Mouse (Mus musculus): Measurements from ENCODE around the gene Smg7. TPM values are rescaled to one million over a fixed set of nuclear protein-coding genes. Genes with fewer than 3 reads are reported as not detected.

Gene Smg7
- polyA plus RNA-seq, 1 experiment from 2014 or later: 10.3 TPM

DNA sequence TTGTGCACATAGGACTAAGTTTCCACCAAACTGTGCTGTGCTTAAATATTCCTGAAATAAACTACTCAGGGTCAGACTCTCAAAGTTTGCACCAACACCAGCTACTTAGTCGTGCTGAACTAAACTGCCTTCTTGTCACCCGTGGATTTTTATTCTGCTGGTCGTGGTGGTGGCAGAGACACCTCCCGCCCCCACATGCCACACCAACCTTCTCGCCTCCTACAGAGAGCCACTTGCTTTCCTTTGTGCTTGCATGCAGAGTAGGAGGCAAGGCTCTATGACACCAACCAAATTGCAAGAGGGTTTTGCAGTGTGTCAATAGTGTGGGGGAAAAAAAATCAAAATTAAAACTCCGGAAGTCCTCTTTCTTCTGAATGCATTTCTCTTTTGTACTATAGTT is 82.9 kb downstream of the Smg7 start:
- H3K27ac ChIP-seq (replicated peaks): no peak overlapping the region
- WGBS: 78% methylated on average over 6 of the region's 6 CpGs
- H3K4me1 ChIP-seq (replicated peaks; ENCODE audit: control insufficient read depth, insufficient read depth): no peaks in the 10 kb centered on the region
- TF ChIP-seq EP300 (optimal IDR thresholded peaks at IDR 0.05): no peak
- TF ChIP-seq CTCF (IDR thresholded peaks at IDR 0.05; ENCODE audit: low read depth): no peak
- DNase-seq (ENCODE audit: low spot score): no peak
- no peak for ATAC-seq (ENCODE audit: low FRiP score, low TSS enrichment)
- H3K9me3 ChIP-seq (ENCODE audit: control insufficient read depth, low read length): no peaks in the 10 kb centered on the region
- no peaks in the 10 kb centered on the region for H3K36me3 ChIP-seq (ENCODE audit: control insufficient read depth, insufficient read depth, low read length)
- H3K4me2 ChIP-seq (replicated peaks; ENCODE audit: low read depth): no peak overlapping the region
- no peaks in the 10 kb centered on the region for H3K27me3 ChIP-seq (ENCODE audit: control insufficient read depth, insufficient read depth, low read length)
- H3K4me3 ChIP-seq (ENCODE audit: low read depth, low read length): no peak overlapping the region
- H3K9ac ChIP-seq (ENCODE audit: low read length): no peak overlapping the region

DNA sequence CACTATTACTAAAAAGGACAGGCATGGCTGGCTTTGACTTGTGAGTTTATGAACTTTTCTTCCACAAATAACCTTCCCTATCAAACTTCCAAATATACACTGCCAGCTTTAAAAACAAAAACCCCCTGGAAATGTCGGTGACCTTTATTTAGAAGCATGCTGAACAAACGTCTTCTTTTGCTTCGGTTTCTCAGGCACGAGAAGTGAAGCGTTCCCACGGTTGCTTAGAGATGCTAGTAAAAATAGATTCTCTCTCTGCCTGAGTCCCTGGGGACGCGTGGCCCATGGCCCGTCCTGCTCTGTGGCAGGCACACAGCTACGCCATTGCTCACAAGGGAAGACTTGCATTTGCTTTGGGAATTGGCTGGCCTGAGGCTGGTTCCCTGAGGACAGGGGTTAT is 84.7 kb downstream of the Smg7 start:
- Histone ChIP-seq H3K4me1 (replicated peaks; ENCODE audit: control insufficient read depth, insufficient read depth) (no peaks in the 10 kb centered on the region), H3K4me3 (ENCODE audit: low read depth, low read length) (no peak overlapping the region), H3K9me3 (ENCODE audit: control insufficient read depth, low read length) (no peaks in the 10 kb centered on the region), H3K4me2 (replicated peaks; ENCODE audit: low read depth) (no peak overlapping the region), H3K27me3 (ENCODE audit: control insufficient read depth, insufficient read depth, low read length) (no peaks in the 10 kb centered on the region), H3K27ac (replicated peaks) (0 out of 2 replicates have a peak overlapping the region, but pooled peaks have one; percentile 18), H3K9ac (ENCODE audit: low read length) (no peak overlapping the region), H3K36me3 (ENCODE audit: control insufficient read depth, insufficient read depth, low read length) (no peaks in the 10 kb centered on the region)
- DNase-seq (ENCODE audit: low spot score) (no peak), ATAC-seq (ENCODE audit: low FRiP score, low TSS enrichment) (no peak)
- 35% methylated on average over 10 of the region's 10 CpGs for WGBS
- TF ChIP-seq EP300 (optimal IDR thresholded peaks at IDR 0.05): no peak
- TF ChIP-seq CTCF (IDR thresholded peaks at IDR 0.05; ENCODE audit: low read depth): no peak

DNA sequence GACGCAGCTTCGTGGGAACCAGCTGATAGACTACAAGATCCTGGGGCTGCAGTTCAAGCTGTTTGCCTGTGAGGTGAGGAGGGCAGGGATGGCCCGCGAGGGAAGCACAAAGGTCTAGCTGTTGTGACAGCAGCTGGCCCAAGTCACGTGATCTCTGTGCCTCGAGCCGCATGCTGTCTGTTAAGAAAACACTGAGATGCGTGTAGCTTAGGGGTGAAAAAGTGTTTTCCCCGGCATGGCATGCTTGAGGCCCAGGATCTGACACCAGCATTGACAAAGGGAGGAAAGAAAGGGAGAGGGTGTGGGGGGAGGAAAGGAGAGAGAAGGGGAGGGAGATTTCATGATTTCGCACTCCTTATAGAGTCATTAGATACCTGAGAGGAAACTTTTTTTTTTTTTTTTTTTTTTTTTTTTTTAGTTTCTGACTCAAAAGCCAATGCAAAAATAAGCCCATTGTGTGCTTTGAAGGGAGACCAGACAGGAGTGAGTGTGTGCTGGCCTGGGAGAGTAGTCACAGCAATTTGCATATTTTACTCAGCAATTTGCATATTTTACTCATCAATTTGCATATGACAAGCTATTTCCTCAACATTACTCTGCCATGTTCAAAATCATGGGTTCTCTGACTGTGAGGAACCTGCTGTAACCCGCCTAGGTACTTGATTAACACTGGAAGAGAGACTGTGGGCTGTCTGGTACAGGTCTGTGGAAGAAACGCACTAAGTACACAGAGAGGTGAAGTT is 85.2 kb downstream of the Smg7 start:
- Histone ChIP-seq H3K36me3 (ENCODE audit: control insufficient read depth, insufficient read depth, low read length) (no peaks in the 10 kb centered on the region), H3K27me3 (ENCODE audit: control insufficient read depth, insufficient read depth, low read length) (no peaks in the 10 kb centered on the region), H3K4me2 (replicated peaks; ENCODE audit: low read depth) (no peak overlapping the region), H3K9me3 (ENCODE audit: control insufficient read depth, low read length) (no peaks in the 10 kb centered on the region), H3K9ac (ENCODE audit: low read length) (no peak overlapping the region), H3K4me1 (replicated peaks; ENCODE audit: control insufficient read depth, insufficient read depth) (no peaks in the 10 kb centered on the region), H3K4me3 (ENCODE audit: low read depth, low read length) (no peak overlapping the region), H3K27ac (replicated peaks) (no peak overlapping the region)
- WGBS: 39% methylated on average over 12 of the region's 12 CpGs
- no peak for DNase-seq (ENCODE audit: low spot score)
- no peak for ATAC-seq (ENCODE audit: low FRiP score, low TSS enrichment)
- TF ChIP-seq CTCF (IDR thresholded peaks at IDR 0.05; ENCODE audit: low read depth) (no peak), EP300 (optimal IDR thresholded peaks at IDR 0.05) (no peak)

DNA sequence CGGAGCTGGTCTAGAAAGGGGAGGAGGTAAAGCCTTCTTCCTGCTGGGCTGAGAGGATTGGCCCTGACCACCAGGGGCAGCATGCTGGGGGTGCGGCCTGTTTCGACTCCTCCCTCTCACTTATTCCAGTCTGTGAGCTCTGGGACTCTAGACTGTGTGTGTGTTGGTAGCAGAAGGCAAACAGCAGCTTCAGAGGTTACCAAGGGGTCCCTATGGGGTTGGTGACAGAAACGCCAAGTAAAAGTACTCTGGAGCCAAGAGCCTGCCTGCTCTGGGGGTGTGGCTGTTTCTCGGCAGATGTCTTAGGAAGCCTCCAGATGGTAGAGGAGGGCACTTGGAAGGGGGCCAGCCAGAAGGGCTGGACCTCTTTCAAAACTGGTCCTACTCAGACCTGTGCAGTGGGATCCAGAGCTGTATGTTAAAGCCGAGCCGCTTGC is 87.2 kb downstream of the Smg7 start:
- TF ChIP-seq EP300 (optimal IDR thresholded peaks at IDR 0.05) (no peak), CTCF (IDR thresholded peaks at IDR 0.05; ENCODE audit: low read depth) (peak; percentile 74)

DNA sequence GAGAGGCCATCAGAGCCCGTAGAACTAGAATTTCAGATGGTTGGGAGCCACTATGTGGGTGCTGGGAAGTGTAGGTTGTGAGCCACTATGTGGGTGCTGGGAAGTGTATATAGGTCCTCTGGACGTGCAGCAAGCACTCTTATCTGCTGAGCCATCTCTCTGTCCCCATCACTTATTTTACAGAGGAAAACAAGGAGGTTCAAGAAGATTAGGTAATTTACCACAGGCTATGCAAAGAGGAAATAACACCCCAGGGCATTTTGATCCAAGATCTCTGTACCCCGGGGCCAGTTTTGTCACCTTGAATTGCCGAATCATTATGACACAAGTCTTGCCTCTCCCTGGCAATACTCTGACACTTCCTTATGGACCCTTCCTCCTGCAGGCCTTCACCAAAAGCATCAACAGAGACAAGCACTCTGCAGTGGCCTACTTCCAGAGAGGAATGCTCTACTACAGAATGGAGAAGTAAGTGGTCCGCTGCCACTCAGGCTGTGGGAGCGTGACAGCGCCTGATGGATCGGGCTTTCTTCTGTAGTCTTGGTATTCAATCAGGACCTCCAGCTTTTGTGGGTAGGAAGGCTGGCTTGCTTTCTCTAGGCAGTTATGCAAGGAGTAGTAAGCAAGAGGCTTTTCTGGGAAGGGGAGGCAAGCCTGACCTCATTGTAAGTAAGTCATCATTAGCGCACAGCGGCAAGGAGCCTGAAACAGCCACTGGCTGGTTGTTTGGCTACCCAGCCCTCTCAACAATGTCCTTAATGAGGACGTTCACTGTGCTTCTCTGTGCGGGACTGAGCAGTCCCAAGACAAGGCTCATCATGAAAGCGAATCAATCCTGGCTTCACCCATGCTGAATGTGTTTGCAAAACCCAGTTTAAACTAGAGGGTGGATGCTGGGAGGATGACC is 91.7 kb downstream of the Smg7 start:
- no peaks in the 10 kb centered on the region for H3K27me3 ChIP-seq (ENCODE audit: control insufficient read depth, insufficient read depth, low read length)
- no peak overlapping the region for H3K27ac ChIP-seq (replicated peaks)
- H3K36me3 ChIP-seq (ENCODE audit: control insufficient read depth, insufficient read depth, low read length): no peaks in the 10 kb centered on the region
- H3K9me3 ChIP-seq (ENCODE audit: control insufficient read depth, low read length): no peaks in the 10 kb centered on the region
- 81% methylated on average over 13 of the region's 13 CpGs for WGBS
- H3K4me2 ChIP-seq (replicated peaks; ENCODE audit: low read depth): no peak overlapping the region
- TF ChIP-seq EP300 (optimal IDR thresholded peaks at IDR 0.05) (no peak), CTCF (IDR thresholded peaks at IDR 0.05; ENCODE audit: low read depth) (no peak)
- H3K4me1 ChIP-seq (replicated peaks; ENCODE audit: control insufficient read depth, insufficient read depth): no peaks in the 10 kb centered on the region
- H3K4me3 ChIP-seq (ENCODE audit: low read depth, low read length): no peak overlapping the region
- no peak overlapping the region for H3K9ac ChIP-seq (ENCODE audit: low read length)
- ATAC-seq (ENCODE audit: low FRiP score, low TSS enrichment) (no peak), DNase-seq (ENCODE audit: low spot score) (no peak)

More for the DNA sequence above, 87.2 kb downstream of the Smg7 start:
- Histone ChIP-seq H3K4me2 (replicated peaks; ENCODE audit: low read depth) (peak overlapping the region; percentile 40), H3K27me3 (ENCODE audit: control insufficient read depth, insufficient read depth, low read length) (no peaks in the 10 kb centered on the region), H3K36me3 (ENCODE audit: control insufficient read depth, insufficient read depth, low read length) (no peaks in the 10 kb centered on the region), H3K27ac (replicated peaks) (no peak overlapping the region; the same call in 1 of the 2 replicates), H3K4me3 (ENCODE audit: low read depth, low read length) (peak overlapping the region; percentile 13; the same call in 1 of the 2 replicates), H3K4me1 (replicated peaks; ENCODE audit: control insufficient read depth, insufficient read depth) (no peaks in the 10 kb centered on the region), H3K9me3 (ENCODE audit: control insufficient read depth, low read length) (no peaks in the 10 kb centered on the region), H3K9ac (ENCODE audit: low read length) (no peak overlapping the region)
- DNase-seq (ENCODE audit: low spot score) (peak; percentile 82), ATAC-seq (ENCODE audit: low FRiP score, low TSS enrichment) (peak; percentile 93)
- WGBS: 31% methylated on average over 7 of the region's 7 CpGs

Data from stomach, postnatal 0 days (tissue).